Mouse (Mus musculus) intestine, embryonic 15.5 days (tissue): ENCODE results near the gene F2r. TPM values are rescaled to one million over a fixed set of nuclear protein-coding genes. Genes with fewer than 3 reads are reported as not detected.

Source experiments
- polyA plus RNA-seq: library from polyadenylated mRNA; unstranded; fragments of >200 nt; fragmentation: Nextera tagmentation; extraction: Ambion mirVana; gene quantifications from 2 replicates; pipeline ENCODE4 v1.2.1, GENCODE M21; 2015

The F2r gene
- polyA plus RNA-seq, 1 experiment from 2014 or later = 50.0 TPM

Other genes with a start within 250 kb of the F2r start
- gene Aggf1, start 243.1 kb downstream of the F2r start, polyA plus RNA-seq = 29.8 and 32.3 TPM in 2 replicates
- gene Crhbp, start 173.6 kb downstream of the F2r start, polyA plus RNA-seq = 0.15 and 0.24 TPM in 2 replicates
- gene S100z, start 139.8 kb downstream of the F2r start, polyA plus RNA-seq = 0.43 and 0.51 TPM in 2 replicates
- 15.3 and 15.5 TPM in 2 replicates for gene F2rl1, start 93.3 kb downstream of the F2r start, polyA plus RNA-seq
- gene F2rl2, start 78.4 kb upstream of the F2r start, polyA plus RNA-seq = 0.44 and 0.58 TPM in 2 replicates